In the genomic region with DNA sequence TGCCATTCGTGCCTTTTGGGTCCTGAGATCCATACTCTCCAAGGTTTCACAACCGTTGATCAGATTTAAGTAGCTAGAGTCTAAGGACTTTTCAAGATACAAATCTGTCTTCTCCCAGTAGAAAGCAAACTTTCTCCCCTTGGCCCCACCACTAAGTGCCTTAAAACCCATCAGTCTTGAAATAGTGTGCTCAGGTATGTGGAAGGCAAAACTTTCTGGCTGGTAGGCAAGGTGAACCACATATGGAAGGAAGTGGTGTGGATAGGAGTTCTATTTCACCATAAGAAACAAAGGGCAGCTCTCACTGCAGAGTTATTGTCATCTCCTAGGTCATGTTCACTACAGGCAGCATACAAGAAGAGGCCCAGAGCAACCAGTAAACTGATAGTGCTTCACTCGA, we compare ENCODE assay signal across 21 mouse cellular contexts. TPM values are rescaled to one million over a fixed set of nuclear protein-coding genes. Genes with fewer than 3 reads are reported as not detected.
DNase-seq lines count a peak whose midpoint lies in the region; ATAC-seq lines count a peak whose summit lies in the region.
"Had no signal": no experiment of that assay in that cellular context is flagged by ENCODE, and none has a peak within 500 bp of the region (broad histone marks: within the 10 kb centered on the region; RNA-seq: fewer than 3 reads in every experiment).

No protein-coding gene starts in this region.

- DNase-seq in heart, adult 11 months = peak; percentile 59
- peak; percentile 45 for DNase-seq in intestine, embryonic 14.5 days (ENCODE audit: low spot score)
- peak; percentile 62 for DNase-seq in naive thymus-derived CD4-positive, alpha-beta T cell, adult 2 months (ENCODE audit: low read depth)
- DNase-seq in spleen, postnatal 14 days (ENCODE audit: low spot score in 2 of 2) = no peak
- DNase-seq: adrenal gland, adult 2 months; adrenal gland, postnatal 25 days; cerebellum, adult 2 months; cerebellum, postnatal 10 days; gastrocnemius, postnatal 14 days; kidney, adult 9 months had no signal

- H3K4me2 ChIP-seq in heart, embryonic 11.5 days = no peak overlapping the region
- H3K4me2 ChIP-seq in intestine, embryonic 14.5 days (ENCODE audit: low read length) = no peak overlapping the region
- no peak overlapping the region for H3K4me2 ChIP-seq in intestine, embryonic 15.5 days (replicated peaks)
- H3K4me2 ChIP-seq: forebrain, embryonic 15.5 days; heart, embryonic 15.5 days; hindbrain, embryonic 13.5 days had no signal

- no peak overlapping the region for H3K27ac ChIP-seq in heart, embryonic 11.5 days (ENCODE audit: low read depth, low read length)
- no peak overlapping the region for H3K27ac ChIP-seq in intestine, embryonic 14.5 days (ENCODE audit: low read depth)
- no peak overlapping the region for H3K27ac ChIP-seq in intestine, embryonic 15.5 days
- peak overlapping the region; percentile 49 for H3K27ac ChIP-seq in brown adipose tissue, adult 24 weeks (replicated peaks; ENCODE audit: low read depth, low read length)
- H3K27ac ChIP-seq: embryonic facial prominence, embryonic 10.5 days; forebrain, embryonic 15.5 days; hindbrain, embryonic 13.5 days; hindbrain, postnatal 0 days had no signal

- H3K4me1 ChIP-seq in heart, embryonic 11.5 days (ENCODE audit: control insufficient read depth, insufficient read depth, low read length) = no peaks in the 10 kb centered on the region; the same call in 1 of the 2 replicates
- H3K4me1 ChIP-seq in intestine, embryonic 14.5 days (replicated peaks; ENCODE audit: control insufficient read depth, insufficient read depth, low read length) = peaks cover 7% of the 10 kb centered on the region; the same call in 1 of the 2 replicates
- no peaks in the 10 kb centered on the region for H3K4me1 ChIP-seq in intestine, embryonic 15.5 days (replicated peaks)
- H3K4me1 ChIP-seq in brown adipose tissue, adult 24 weeks (ENCODE audit: control insufficient read depth, insufficient read depth, insufficient read length, low read length) = peaks cover 13% of the 10 kb centered on the region

- H3K36me3 ChIP-seq in heart, embryonic 11.5 days (ENCODE audit: control insufficient read depth, insufficient read depth, low read length) = no peaks in the 10 kb centered on the region
- H3K36me3 ChIP-seq in intestine, embryonic 14.5 days (ENCODE audit: control insufficient read depth, insufficient read depth, low read length) = no peaks in the 10 kb centered on the region
- H3K36me3 ChIP-seq in intestine, embryonic 15.5 days = no peaks in the 10 kb centered on the region
- H3K36me3 ChIP-seq: embryonic facial prominence, embryonic 10.5 days; forebrain, embryonic 15.5 days; heart, embryonic 15.5 days; hindbrain, embryonic 13.5 days had no signal

- no peak overlapping the region for H3K4me3 ChIP-seq in heart, embryonic 11.5 days (ENCODE audit: low read depth, low read length)
- no peak overlapping the region for H3K4me3 ChIP-seq in intestine, embryonic 14.5 days (ENCODE audit: low read depth, low read length)
- no peak overlapping the region for H3K4me3 ChIP-seq in intestine, embryonic 15.5 days (replicated peaks)
- no peak overlapping the region for H3K4me3 ChIP-seq in brown adipose tissue, adult 24 weeks (ENCODE audit: insufficient read depth, low read depth, low read length)
- H3K4me3 ChIP-seq: embryonic facial prominence, embryonic 10.5 days; forebrain, embryonic 15.5 days; heart, embryonic 15.5 days; hindbrain, embryonic 13.5 days had no signal

- no peak overlapping the region for H3K9ac ChIP-seq in heart, embryonic 11.5 days (ENCODE audit: low read depth, low read length)
- no peak overlapping the region for H3K9ac ChIP-seq in intestine, embryonic 14.5 days (ENCODE audit: low read length)
- H3K9ac ChIP-seq in intestine, embryonic 15.5 days = no peak overlapping the region
- H3K9ac ChIP-seq: forebrain, embryonic 15.5 days; heart, embryonic 15.5 days; hindbrain, embryonic 13.5 days had no signal

- ATAC-seq in heart, embryonic 11.5 days (replicated peaks; ENCODE audit: insufficient number of reproducible peaks, low FRiP score, low TSS enrichment) = no peak
- no peak for ATAC-seq in intestine, embryonic 14.5 days (replicated peaks; ENCODE audit: low FRiP score, low TSS enrichment, low read depth)
- no peak for ATAC-seq in intestine, embryonic 15.5 days
- ATAC-seq: forebrain, embryonic 15.5 days; hindbrain, postnatal 0 days; intestine, postnatal 0 days; Patski had no signal

- H3K27me3 ChIP-seq in heart, embryonic 11.5 days (ENCODE audit: control insufficient read depth, insufficient read depth, low read length) = no peaks in the 10 kb centered on the region
- H3K27me3 ChIP-seq in intestine, embryonic 14.5 days (replicated peaks; ENCODE audit: control insufficient read depth, insufficient read depth, low read length) = 0 out of 2 replicates have a peak, but pooled peaks cover 2% of the 10 kb centered on the region
- H3K27me3 ChIP-seq in intestine, embryonic 15.5 days (replicated peaks) = no peaks in the 10 kb centered on the region
- H3K27me3 ChIP-seq: CH12.LX; heart, embryonic 15.5 days; Patski had no signal

- 75% methylated on average over 3 of the region's 3 CpGs for WGBS in heart, embryonic 11.5 days (ENCODE audit: insufficient replicate concordance)
- WGBS in intestine, embryonic 14.5 days = 73% methylated on average over 3 of the region's 3 CpGs
- WGBS in intestine, embryonic 15.5 days = 74% methylated on average over 3 of the region's 3 CpGs

- no peaks in the 10 kb centered on the region for H3K9me3 ChIP-seq in heart, embryonic 11.5 days (replicated peaks; ENCODE audit: control insufficient read depth, low read length)
- no peaks in the 10 kb centered on the region for H3K9me3 ChIP-seq in intestine, embryonic 14.5 days (ENCODE audit: control insufficient read depth, low read length)
- no peaks in the 10 kb centered on the region for H3K9me3 ChIP-seq in intestine, embryonic 15.5 days
- H3K9me3 ChIP-seq: embryonic facial prominence, embryonic 10.5 days; forebrain, embryonic 15.5 days; heart, embryonic 15.5 days; hindbrain, embryonic 13.5 days had no signal

RNA-seq across cellular contexts. Expression of a gene that starts 57.4 kb away (rescaled TPM):
- polyA plus RNA-seq in heart, embryonic 11.5 days (2014; fragmentation: Nextera tagmentation; extraction: Ambion mirVana) = 38.3 and 53.0 TPM in 2 replicates
- 46.3 and 51.3 TPM in 2 replicates for polyA plus RNA-seq in intestine, embryonic 14.5 days (2014; fragmentation: Nextera tagmentation; extraction: Ambion mirVana)
- 38.5 and 43.0 TPM in 2 replicates for polyA plus RNA-seq in intestine, embryonic 15.5 days (2015; fragmentation: Nextera tagmentation; extraction: Ambion mirVana)
- 13.4 and 18.7 TPM in 2 replicates for polyA plus RNA-seq in brown adipose tissue, adult 24 weeks (2012; ENCODE audit: insufficient read depth, insufficient read length, missing spikeins)

Comparison
In these comparisons a context has a peak if more than half of its experiments do, and no peak if none do; other contexts are left out.
1. DNase-seq: peak in heart, adult 11 months (single experiment), intestine, embryonic 14.5 days (single experiment) and naive thymus-derived CD4-positive, alpha-beta T cell, adult 2 months (single experiment); none in spleen, postnatal 14 days (0 of 2).